Mouse (Mus musculus) intestine, postnatal 0 days (tissue): Measurements from ENCODE around the gene Vmn1r7. TPM values are rescaled to one million over a fixed set of nuclear protein-coding genes. Genes with fewer than 3 reads are reported as not detected.
"Not testable (repeated sequence)": the region's sequence is repeated elsewhere in the genome, so short reads cannot be mapped to it uniquely, and the experiment has no call there.

Experiments
- ATAC-seq: fragments of 200-750 bp; cut with Nextera tagmentation; 2 replicates; pipeline ENCODE4 v1.8.0; 2017; ENCODE audit warnings: mild to moderate bottlenecking, moderate TSS enrichment, moderate library complexity
- H3K27ac ChIP-seq: fragments of 300-500 bp; sonication (generic); 2 replicates; pipeline ENCODE4 v1.5.1; 2014; ENCODE audit warnings: mild to moderate bottlenecking, low read depth, low read length, moderate library complexity
- H3K27me3 ChIP-seq: fragments of 300-500 bp; sonication (generic); replicated peaks from 2 replicates; pipeline ENCODE4 v1.6.1; 2014; ENCODE audit warnings: low read length, mixed read lengths; ENCODE audit not compliant: control insufficient read depth, insufficient read depth
- H3K36me3 ChIP-seq: fragments of 300-500 bp; sonication (generic); 2 replicates; pipeline ENCODE4 v1.6.1; 2014; ENCODE audit warnings: mild to moderate bottlenecking, moderate library complexity; ENCODE audit not compliant: control insufficient read depth, insufficient read depth
- H3K4me1 ChIP-seq: fragments of 300-500 bp; sonication (generic); replicated peaks from 2 replicates; pipeline ENCODE4 v1.6.1; 2014; ENCODE audit warnings: antibody characterized with exemption, low read length, mixed read lengths; ENCODE audit not compliant: control insufficient read depth, insufficient read depth
- H3K4me2 ChIP-seq: fragments of 300-500 bp; sonication (generic); replicated peaks from 2 replicates; pipeline ENCODE4 v1.6.1; 2014; ENCODE audit warnings: low read depth, mild to moderate bottlenecking, moderate library complexity
- H3K4me3 ChIP-seq: fragments of 300-500 bp; sonication (generic); 2 replicates; pipeline ENCODE4 v1.5.1; 2014; ENCODE audit warnings: low read depth, low read length
- H3K9ac ChIP-seq: fragments of 300-500 bp; sonication (generic); 2 replicates; pipeline ENCODE4 v1.6.1; 2014; ENCODE audit warnings: mild to moderate bottlenecking, low read depth, low read length
- H3K9me3 ChIP-seq: fragments of 300-500 bp; sonication (generic); 2 replicates; pipeline ENCODE4 v1.6.1; 2016; ENCODE audit warnings: mixed run types; ENCODE audit not compliant: control insufficient read depth
- CTCF ChIP-seq: sonication (generic); IDR thresholded peaks from 2 replicates; pipeline ENCODE4 v1.5.1; 2016; ENCODE audit warnings: low read depth, mild to moderate bottlenecking, control low read depth, antibody characterized with exemption, moderate library complexity
- WGBS: fragments of 180-500 bp; shearing (Covaris S2); extraction: QIAGEN DNeasy Blood & Tissue Kit; methylation state at CpG from one replicate; pipeline ENCODE4 v1.1.7; 2014; 5-methylcytosine and 5-hydroxymethylcytosine counted together
- polyA plus RNA-seq: library from polyadenylated mRNA; unstranded; fragments of >200 nt; fragmentation: Nextera tagmentation; extraction: Ambion mirVana; gene quantifications from 2 replicates; pipeline ENCODE4 v1.2.1, GENCODE M21; 2015

Gene Vmn1r7
- polyA plus RNA-seq: not detected in 2 replicates

GRCm38 (mm10) chr6:57025224-57025623 is at the start of gene Vmn1r7:
TSS of gene Vmn1r7 (minus strand) at chr6:57025324.
- not testable (repeated sequence) for H3K36me3 ChIP-seq, H3K4me2 ChIP-seq, H3K4me1 ChIP-seq, ATAC-seq, H3K9ac ChIP-seq, H3K27ac ChIP-seq, H3K27me3 ChIP-seq, H3K9me3 ChIP-seq, H3K4me3 ChIP-seq
- 86% methylated on average over 2 of the region's 2 CpGs for WGBS

GRCm38 (mm10) chr6:57066487-57066886 is 41.4 kb upstream of the Vmn1r7 start, which contains the start of gene Vmn1r9:
TSS of gene Vmn1r9 (plus strand) at chr6:57066787.
- 85% methylated on average over 2 of the region's 2 CpGs for WGBS
- ATAC-seq: no peak
- no peak for TF ChIP-seq CTCF
- Histone ChIP-seq H3K9me3 (no peaks in the 10 kb centered on the region), H3K4me3 (no peak within 1 kb of the TSS), H3K4me1 (no peaks in the 10 kb centered on the region), H3K27me3 (no peaks in the 10 kb centered on the region), H3K27ac (no peak within 1 kb of the TSS), H3K4me2 (no peak within 1 kb of the TSS), H3K9ac (no peak within 1 kb of the TSS), H3K36me3 (no peaks in the 10 kb centered on the region)

- H3K4me1 ChIP-seq: no peaks in the 10 kb centered on the region
- H3K27me3 ChIP-seq: no peaks in the 10 kb centered on the region
- no peak for ATAC-seq
- H3K4me2 ChIP-seq: no peak overlapping the region
- no peak overlapping the region for H3K4me3 ChIP-seq
- no peak overlapping the region for H3K9ac ChIP-seq
- H3K9me3 ChIP-seq: no peaks in the 10 kb centered on the region
- no peaks in the 10 kb centered on the region for H3K36me3 ChIP-seq
- H3K27ac ChIP-seq: no peak overlapping the region
- peak; percentile 43 for TF ChIP-seq CTCF
Observed at GRCm38 (mm10) chr6:57063730-57064129, 38.6 kb upstream of the Vmn1r7 start.

GRCm38 (mm10) chr6:57034674-57035073 is 9.6 kb upstream of the Vmn1r7 start:
- no peaks in the 10 kb centered on the region for H3K4me1 ChIP-seq
- H3K9ac ChIP-seq: no peak overlapping the region
- H3K27ac ChIP-seq: no peak overlapping the region
- H3K9me3 ChIP-seq: no peaks in the 10 kb centered on the region
- whole genome bisulfite sequencing: 83% methylated on average over 2 of the region's 2 CpGs
- TF ChIP-seq CTCF: no peak
- H3K36me3 ChIP-seq: no peaks in the 10 kb centered on the region
- ATAC-seq: no peak
- H3K27me3 ChIP-seq: no peaks in the 10 kb centered on the region
- no peak overlapping the region for H3K4me2 ChIP-seq
- H3K4me3 ChIP-seq: no peak overlapping the region

GRCm38 (mm10) chr6:57031984-57032383 is 6.9 kb upstream of the Vmn1r7 start, which contains the start of gene Vmn1r8:
TSS of gene Vmn1r8 (plus strand) at chr6:57032284.
- Histone ChIP-seq H3K9ac (no peak within 1 kb of the TSS), H3K27me3 (no peaks in the 10 kb centered on the region), H3K9me3 (no peaks in the 10 kb centered on the region), H3K4me3 (no peak within 1 kb of the TSS), H3K27ac (no peak within 1 kb of the TSS), H3K36me3 (no peaks in the 10 kb centered on the region), H3K4me1 (no peaks in the 10 kb centered on the region), H3K4me2 (no peak within 1 kb of the TSS)
- no peak for TF ChIP-seq CTCF
- ATAC-seq: no peak

- Histone ChIP-seq H3K27me3 (no peaks in the 10 kb centered on the region), H3K9me3 (no peaks in the 10 kb centered on the region)
- WGBS: 80% methylated on average over 2 of the region's 2 CpGs
Observed at GRCm38 (mm10) chr6:56996943-56997342, 28.2 kb downstream of the Vmn1r7 start, which contains the start of gene Vmn1r6. TSS of gene Vmn1r6 (plus strand) at chr6:56997243.

More at GRCm38 (mm10) chr6:56996943-56997342, 28.2 kb downstream of the Vmn1r7 start, which contains the start of gene Vmn1r6:
- TF ChIP-seq CTCF: no peak
- Histone ChIP-seq H3K27ac (no peak within 1 kb of the TSS), H3K36me3 (no peaks in the 10 kb centered on the region), H3K4me2 (no peak within 1 kb of the TSS), H3K9ac (no peak within 1 kb of the TSS), H3K4me1 (no peaks in the 10 kb centered on the region), H3K4me3 (no peak within 1 kb of the TSS)
- ATAC-seq: no peak

Other genes with a start within 250 kb of the Vmn1r7 start
- gene Kbtbd2, start 227.5 kb downstream of the Vmn1r7 start, polyA plus RNA-seq: 8.1 TPM in 2 replicates
- gene Fkbp9, start 193.3 kb downstream of the Vmn1r7 start, polyA plus RNA-seq: 38.0 and 39.4 TPM in 2 replicates
- 43.6 and 44.7 TPM in 2 replicates for gene Nt5c3, start 101.4 kb downstream of the Vmn1r7 start, polyA plus RNA-seq
- gene Vmn1r4, start 101.3 kb downstream of the Vmn1r7 start, polyA plus RNA-seq: 0.07 and 0.14 TPM in 2 replicates
- not detected in 2 replicates for gene Vmn1r5, start 55.1 kb downstream of the Vmn1r7 start, polyA plus RNA-seq
- gene Vmn1r6, start 28.1 kb downstream of the Vmn1r7 start, polyA plus RNA-seq: not detected in 2 replicates
- not detected in 2 replicates for gene Vmn1r8, start 7.0 kb upstream of the Vmn1r7 start, polyA plus RNA-seq
- gene Vmn1r9, start 41.5 kb upstream of the Vmn1r7 start, polyA plus RNA-seq: not detected in 2 replicates
- not detected in 2 replicates for gene Vmn1r10, start 84.1 kb upstream of the Vmn1r7 start, polyA plus RNA-seq
- not detected in 2 replicates for gene Vmn1r11, start 108.1 kb upstream of the Vmn1r7 start, polyA plus RNA-seq
- gene Vmn1r12, start 131.6 kb upstream of the Vmn1r7 start, polyA plus RNA-seq: not detected in 2 replicates
- gene Vmn1r13, start 178.0 kb upstream of the Vmn1r7 start, polyA plus RNA-seq: not detected in 2 replicates
- not detected in 2 replicates for gene Vmn1r14, start 206.4 kb upstream of the Vmn1r7 start, polyA plus RNA-seq
- gene Vmn1r15, start 232.6 kb upstream of the Vmn1r7 start, polyA plus RNA-seq: not detected in 2 replicates